Mouse (Mus musculus): ENCODE measurements at regions not wholly inside any gene's neighbourhood (a gene's known extent, or its start where the extent isn't known, plus 50 kb on each side); places are given as distances from the start of the nearest gene placed in this dataset.
"Not testable (repeated sequence)": the region's sequence is repeated elsewhere in the genome, so short reads cannot be mapped to it uniquely, and the experiment has no call there.

- Histone ChIP-seq H3K27ac (ENCODE audit: control insufficient read depth, low read depth, low read length) (no peak overlapping the region), H3K9ac (ENCODE audit: control insufficient read depth, low read depth, low read length, poor library complexity, severe bottlenecking) (no peak overlapping the region), H3K79me2 (ENCODE audit: control insufficient read depth, insufficient read depth, low read length, poor library complexity) (no peaks in the 10 kb centered on the region), H3K36me3 (ENCODE audit: control insufficient read depth in 1 of 2, insufficient read depth in 2 of 2, low read length in 2 of 2) (peaks cover 0 to 16% of the 10 kb centered on the region in 2 experiments; a peak in 2 of 4 replicates), H3K27me3 (ENCODE audit: control insufficient read depth in 1 of 2, insufficient read depth in 2 of 2, low read length in 2 of 2) (no peaks in the 10 kb centered on the region), H3K4me3 (ENCODE audit: control insufficient read depth in 1 of 2, insufficient read depth in 1 of 2, low read depth in 2 of 2, low read length in 2 of 2) (no peak overlapping the region), H3K4me1 (ENCODE audit: control insufficient read depth in 1 of 2, insufficient read depth in 2 of 2, low read length in 2 of 2) (peaks cover 4% of the 10 kb centered on the region in 2 experiments; a peak in 3 of 4 replicates), H3K9me3 (replicated peaks; ENCODE audit: insufficient read depth, low read length) (no peaks in the 10 kb centered on the region)
- peak; percentile 29 for DNase-seq (ENCODE audit: low read depth, low spot score)
- no peak for TF ChIP-seq MAX (IDR thresholded peaks at IDR 0.05; ENCODE audit: low read length)
- no peak for TF ChIP-seq MYC (IDR thresholded peaks at IDR 0.05; ENCODE audit: low read depth, low read length)
- peak; percentile 57; the same call in 1 of the 2 replicates for TF ChIP-seq RCOR1 (IDR thresholded peaks at IDR 0.05; ENCODE audit: low read depth, low read length)
- TF ChIP-seq TAL1 (IDR thresholded peaks at IDR 0.05; ENCODE audit: low read length): no peak
- TF ChIP-seq EP300 (IDR thresholded peaks at IDR 0.05; ENCODE audit: low read depth in 1 of 2, low read length in 2 of 2): peak in 1 of 2 experiments; percentile 55; a peak in 2 of 4 replicates
- no peak for TF ChIP-seq MAZ (IDR thresholded peaks at IDR 0.05; ENCODE audit: low read depth, low read length)
- no peak for TF ChIP-seq POLR2AphosphoS2 (IDR thresholded peaks at IDR 0.05; ENCODE audit: low read length)
- no peak for TF ChIP-seq TCF12 (IDR thresholded peaks at IDR 0.05; ENCODE audit: low read depth, low read length)
- no peak for TF ChIP-seq POLR2AphosphoS5 (IDR thresholded peaks at IDR 0.05; ENCODE audit: borderline replicate concordance, low read depth, low read length)
- TF ChIP-seq RAD21 (IDR thresholded peaks at IDR 0.05; ENCODE audit: low read depth, low read length): no peak
- peak; percentile 60; the same call in 1 of the 2 replicates for TF ChIP-seq GATA1 (IDR thresholded peaks at IDR 0.05; ENCODE audit: low read depth, low read length)
- no peak for TF ChIP-seq MEF2A (IDR thresholded peaks at IDR 0.05; ENCODE audit: extremely low read depth, insufficient replicate concordance, low read depth, low read length, poor library complexity, severe bottlenecking)
These were observed 66.4 kb upstream of the Tbl1xr1 start for GRCm38 (mm10) chr3:22009898-22010699.

GRCm38 (mm10) chr3:22010700-22010991, 65.8 kb upstream of the Tbl1xr1 start:
- H3K4me1 ChIP-seq (ENCODE audit: control insufficient read depth in 1 of 2, insufficient read depth in 2 of 2, low read length in 2 of 2); H3K27me3 ChIP-seq (ENCODE audit: control insufficient read depth in 1 of 2, insufficient read depth in 2 of 2, low read length in 2 of 2); H3K9ac ChIP-seq (ENCODE audit: control insufficient read depth, low read depth, low read length, poor library complexity, severe bottlenecking); H3K9me3 ChIP-seq (replicated peaks; ENCODE audit: insufficient read depth, low read length); H3K27ac ChIP-seq (ENCODE audit: control insufficient read depth, low read depth, low read length); H3K79me2 ChIP-seq (ENCODE audit: control insufficient read depth, insufficient read depth, low read length, poor library complexity); DNase-seq (ENCODE audit: low read depth, low spot score); H3K4me3 ChIP-seq (ENCODE audit: control insufficient read depth in 1 of 2, insufficient read depth in 1 of 2, low read depth in 2 of 2, low read length in 2 of 2): not testable (repeated sequence)
- peaks cover 0 to 16% of the 10 kb centered on the region in 2 experiments; a peak in 2 of 4 replicates for H3K36me3 ChIP-seq (ENCODE audit: control insufficient read depth in 1 of 2, insufficient read depth in 2 of 2, low read length in 2 of 2)

DNA sequence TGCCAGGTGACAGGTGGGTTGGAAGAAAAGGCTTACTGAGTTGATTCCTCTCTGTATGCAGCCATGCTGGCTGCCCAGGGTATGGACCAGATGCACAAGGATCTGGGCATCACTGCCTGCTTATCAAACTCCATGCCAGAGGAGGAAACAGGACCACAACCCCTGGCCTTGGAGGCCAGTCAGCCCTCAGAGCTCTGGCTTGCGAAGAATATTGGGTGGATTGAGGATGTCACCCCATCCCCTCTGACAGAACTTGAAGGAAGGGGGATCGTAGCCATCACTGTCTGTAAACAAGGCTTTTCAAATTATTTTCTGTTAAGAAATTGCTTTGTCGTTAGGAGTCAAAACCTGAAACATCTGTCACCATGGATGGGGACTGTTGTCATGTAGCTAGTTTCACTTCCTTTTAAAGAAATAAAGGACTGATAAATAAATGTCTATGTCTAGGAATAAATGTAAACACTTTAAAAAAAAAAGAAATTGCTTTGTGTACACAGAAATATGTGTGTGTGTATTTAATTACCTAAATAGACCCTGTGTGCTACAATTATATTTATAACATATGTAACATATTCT, 55.0 kb upstream of the Tbl1xr1 start:
- Histone ChIP-seq H3K4me1 (ENCODE audit: control insufficient read depth in 1 of 2, insufficient read depth in 2 of 2, low read length in 2 of 2) (peaks cover 0 to 2% of the 10 kb centered on the region in 2 experiments; a peak in 1 of 4 replicates), H3K9ac (ENCODE audit: control insufficient read depth, low read depth, low read length, poor library complexity, severe bottlenecking) (no peak overlapping the region), H3K9me3 (replicated peaks; ENCODE audit: insufficient read depth, low read length) (no peaks in the 10 kb centered on the region), H3K79me2 (ENCODE audit: control insufficient read depth, insufficient read depth, low read length, poor library complexity) (no peaks in the 10 kb centered on the region), H3K36me3 (ENCODE audit: control insufficient read depth in 1 of 2, insufficient read depth in 2 of 2, low read length in 2 of 2) (no peaks in the 10 kb centered on the region), H3K27me3 (ENCODE audit: control insufficient read depth in 1 of 2, insufficient read depth in 2 of 2, low read length in 2 of 2) (no peaks in the 10 kb centered on the region), H3K27ac (ENCODE audit: control insufficient read depth, low read depth, low read length) (no peak overlapping the region), H3K4me3 (ENCODE audit: control insufficient read depth in 1 of 2, insufficient read depth in 1 of 2, low read depth in 2 of 2, low read length in 2 of 2) (no peak overlapping the region)
- no peak for TF ChIP-seq TBP (IDR thresholded peaks at IDR 0.05; ENCODE audit: low read depth, low read length)
- DNase-seq (ENCODE audit: low read depth, low spot score): no peak

Measured in MEL (cell line).